Mouse (Mus musculus): ENCODE data around the gene Lefty1. TPM values are rescaled to one million over a fixed set of nuclear protein-coding genes. Genes with fewer than 3 reads are reported as not detected.
"Not testable (repeated sequence)": the region's sequence is repeated elsewhere in the genome, so short reads cannot be mapped to it uniquely, and the experiment has no call there.

Gene Lefty1
- total RNA-seq, 2 experiments from 2014 or later, result not detected

GRCm38 (mm10) chr1:180917053-180917452, 17.8 kb upstream of the Lefty1 start:
- no peak for ATAC-seq (replicated peaks; ENCODE audit: low FRiP score, poor library complexity, severe bottlenecking)

GRCm38 (mm10) chr1:180919686-180920085, 15.1 kb upstream of the Lefty1 start:
- ATAC-seq (replicated peaks; ENCODE audit: low FRiP score, poor library complexity, severe bottlenecking), result peak; percentile 77

GRCm38 (mm10) chr1:180922273-180923048, 12.4 kb upstream of the Lefty1 start:
- no peak for ATAC-seq (replicated peaks; ENCODE audit: low FRiP score, poor library complexity, severe bottlenecking)

GRCm38 (mm10) chr1:180924737-180925136, 10.1 kb upstream of the Lefty1 start:
- ATAC-seq (replicated peaks; ENCODE audit: low FRiP score, poor library complexity, severe bottlenecking), result no peak

GRCm38 (mm10) chr1:180926286-180926685, 8.5 kb upstream of the Lefty1 start:
- no peak for ATAC-seq (replicated peaks; ENCODE audit: low FRiP score, poor library complexity, severe bottlenecking)

GRCm38 (mm10) chr1:180929599-180929998, 5.2 kb upstream of the Lefty1 start:
- no peak for ATAC-seq (replicated peaks; ENCODE audit: low FRiP score, poor library complexity, severe bottlenecking)

- ATAC-seq (replicated peaks; ENCODE audit: low FRiP score, poor library complexity, severe bottlenecking), result no peak
Measured at GRCm38 (mm10) chr1:180931106-180931505, 3.7 kb upstream of the Lefty1 start.

- ATAC-seq (replicated peaks; ENCODE audit: low FRiP score, poor library complexity, severe bottlenecking), result no peak
Measured at GRCm38 (mm10) chr1:180933659-180934058, 1.2 kb upstream of the Lefty1 start.

GRCm38 (mm10) chr1:180936610-180937398, 2.0 kb downstream of the Lefty1 start:
- ATAC-seq (replicated peaks; ENCODE audit: low FRiP score, poor library complexity, severe bottlenecking), result peak; percentile 90

- ATAC-seq (replicated peaks; ENCODE audit: low FRiP score, poor library complexity, severe bottlenecking), result not testable (repeated sequence)
Measured at GRCm38 (mm10) chr1:180937631-180938030, 2.8 kb downstream of the Lefty1 start.

GRCm38 (mm10) chr1:180938781-180939180, 4.0 kb downstream of the Lefty1 start:
- not testable (repeated sequence) for ATAC-seq (replicated peaks; ENCODE audit: low FRiP score, poor library complexity, severe bottlenecking)

- ATAC-seq (replicated peaks; ENCODE audit: low FRiP score, poor library complexity, severe bottlenecking), result no peak
Measured at GRCm38 (mm10) chr1:180940776-180941460, 6.1 kb downstream of the Lefty1 start.

GRCm38 (mm10) chr1:180941726-180942125, 6.9 kb downstream of the Lefty1 start:
- peak; percentile 52 for ATAC-seq (replicated peaks; ENCODE audit: low FRiP score, poor library complexity, severe bottlenecking)

- ATAC-seq (replicated peaks; ENCODE audit: low FRiP score, poor library complexity, severe bottlenecking), result peak; percentile 61
Measured at GRCm38 (mm10) chr1:180942166-180943031, 7.6 kb downstream of the Lefty1 start, which contains the start of gene Tmem63a. Gene Tmem63a (plus strand): TSS chr1:180942344.

GRCm38 (mm10) chr1:180943032-180943644, 8.3 kb downstream of the Lefty1 start:
- ATAC-seq (replicated peaks; ENCODE audit: low FRiP score, poor library complexity, severe bottlenecking), result no peak

GRCm38 (mm10) chr1:180943896-180944295, 9.1 kb downstream of the Lefty1 start:
- ATAC-seq (replicated peaks; ENCODE audit: low FRiP score, poor library complexity, severe bottlenecking), result no peak

GRCm38 (mm10) chr1:180944553-180944952, 9.7 kb downstream of the Lefty1 start:
- no peak for ATAC-seq (replicated peaks; ENCODE audit: low FRiP score, poor library complexity, severe bottlenecking)

GRCm38 (mm10) chr1:180945001-180945980, 10.5 kb downstream of the Lefty1 start:
- peak; percentile 83 for ATAC-seq (replicated peaks; ENCODE audit: low FRiP score, poor library complexity, severe bottlenecking)

All from erythroid progenitor cell, adult 5-6 weeks (primary cell).